Mouse (Mus musculus): ENCODE results near the gene Nup85. TPM values are rescaled to one million over a fixed set of nuclear protein-coding genes. Genes with fewer than 3 reads are reported as not detected.
"Not testable (repeated sequence)": the region's sequence is repeated elsewhere in the genome, so short reads cannot be mapped to it uniquely, and the experiment has no call there.

Nup85 gene
- polyA plus RNA-seq (2015; fragmentation: Nextera tagmentation; extraction: Ambion mirVana): 184 and 186 TPM in 2 replicates

GRCm38 (mm10) chr11:115564064-115564809 lies at the start of gene Nup85:
Nup85 (plus strand) TSS chr11:115564434.
- under 1% methylated on average over 42 of the region's 42 CpGs for WGBS
- H3K36me3 ChIP-seq: peaks cover 36% of the 10 kb centered on the region
- peak; percentile 91 for ATAC-seq (ENCODE audit: low FRiP score, low read depth)
- H3K4me2 ChIP-seq (replicated peaks): peak within 1 kb of the TSS; percentile 86
- peak within 1 kb of the TSS; percentile 78; the same call in 1 of the 2 replicates for H3K27ac ChIP-seq
- H3K27me3 ChIP-seq: no peaks in the 10 kb centered on the region
- H3K9me3 ChIP-seq: no peaks in the 10 kb centered on the region
- peak within 1 kb of the TSS; percentile 83 for H3K9ac ChIP-seq
- H3K4me3 ChIP-seq: peak within 1 kb of the TSS; percentile 87
- H3K4me1 ChIP-seq: peaks cover 14% of the 10 kb centered on the region

DNA sequence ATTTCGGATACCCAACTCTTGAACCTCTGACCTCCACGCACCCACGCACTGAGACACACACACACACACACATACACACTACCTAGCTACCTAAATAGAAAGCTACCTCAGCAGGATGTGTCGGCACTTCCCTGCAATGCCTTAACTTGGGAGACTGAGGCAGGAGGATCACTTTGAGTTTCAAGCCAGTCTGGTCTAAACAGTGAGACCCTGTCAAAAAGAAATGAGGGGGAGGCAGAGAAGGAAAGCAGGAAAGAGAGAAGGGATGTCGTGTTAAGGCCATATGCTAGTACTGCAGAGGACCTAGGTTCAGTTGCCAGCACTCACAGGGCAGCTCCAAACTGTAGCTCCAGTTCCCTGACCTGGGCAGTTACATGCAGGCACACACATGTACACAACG lies 49.2 kb upstream of the Nup85 start:
- no peak for ATAC-seq (ENCODE audit: low FRiP score, low read depth)
- Histone ChIP-seq H3K9me3 (no peaks in the 10 kb centered on the region), H3K4me3 (no peak overlapping the region), H3K27me3 (no peaks in the 10 kb centered on the region), H3K9ac (no peak overlapping the region), H3K4me2 (replicated peaks) (no peak overlapping the region), H3K4me1 (peaks cover 33% of the 10 kb centered on the region), H3K27ac (no peak overlapping the region), H3K36me3 (no peaks in the 10 kb centered on the region)
- WGBS: 75% methylated on average over 6 of the region's 6 CpGs

DNA sequence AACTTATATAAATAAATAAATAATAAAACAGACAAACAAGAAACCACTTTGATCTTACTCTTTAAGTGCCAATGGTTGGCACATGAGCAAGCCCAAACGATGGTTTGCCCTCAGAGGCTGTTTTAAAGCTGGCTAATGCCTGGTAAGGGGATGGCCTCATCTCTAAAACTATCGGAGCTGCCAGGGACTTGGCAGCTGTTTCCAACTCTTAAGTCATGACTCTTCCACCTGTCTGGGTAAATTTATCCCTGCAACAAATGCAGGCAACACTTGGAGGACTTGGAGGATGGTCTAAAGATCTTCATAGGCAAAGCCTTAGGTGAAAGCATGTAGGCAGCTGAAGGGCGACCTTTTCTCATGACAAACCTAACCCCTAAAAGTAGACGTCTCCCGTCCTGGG lies 47.3 kb upstream of the Nup85 start:
- peaks cover 14% of the 10 kb centered on the region for H3K4me1 ChIP-seq
- H3K9ac ChIP-seq: no peak overlapping the region
- no peak overlapping the region for H3K27ac ChIP-seq
- no peaks in the 10 kb centered on the region for H3K27me3 ChIP-seq
- WGBS: 74% methylated on average over 5 of the region's 5 CpGs
- H3K36me3 ChIP-seq: peaks cover 5% of the 10 kb centered on the region
- no peak overlapping the region for H3K4me3 ChIP-seq
- H3K4me2 ChIP-seq (replicated peaks): no peak overlapping the region
- ATAC-seq (ENCODE audit: low FRiP score, low read depth): no peak
- H3K9me3 ChIP-seq: no peaks in the 10 kb centered on the region

DNA sequence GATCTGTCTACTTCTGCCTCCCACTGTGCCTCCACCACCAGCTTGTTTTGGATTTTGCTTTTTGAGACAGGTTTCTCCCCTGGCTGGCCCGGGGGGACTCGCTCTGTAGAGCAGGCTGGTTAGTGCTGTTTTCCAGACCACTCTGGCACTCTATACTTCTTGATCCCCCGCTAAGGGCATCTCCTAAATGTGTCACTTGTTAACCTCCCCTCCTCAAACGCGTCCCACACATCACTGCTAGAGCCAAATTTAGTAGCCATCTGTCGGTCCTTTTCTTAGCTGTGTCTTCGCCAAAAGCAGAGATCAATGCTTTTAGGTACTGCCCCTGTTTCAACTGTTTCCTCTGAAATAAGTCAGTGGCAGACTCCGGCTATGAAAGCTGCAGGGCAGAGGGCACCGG lies 45.5 kb upstream of the Nup85 start:
- Histone ChIP-seq H3K4me3 (no peak overlapping the region), H3K4me2 (replicated peaks) (no peak overlapping the region), H3K36me3 (peaks cover 16% of the 10 kb centered on the region), H3K27ac (no peak overlapping the region), H3K9ac (no peak overlapping the region), H3K27me3 (no peaks in the 10 kb centered on the region), H3K9me3 (no peaks in the 10 kb centered on the region), H3K4me1 (no peaks in the 10 kb centered on the region)
- no peak for ATAC-seq (ENCODE audit: low FRiP score, low read depth)
- 53% methylated on average over 9 of the region's 9 CpGs for WGBS

DNA sequence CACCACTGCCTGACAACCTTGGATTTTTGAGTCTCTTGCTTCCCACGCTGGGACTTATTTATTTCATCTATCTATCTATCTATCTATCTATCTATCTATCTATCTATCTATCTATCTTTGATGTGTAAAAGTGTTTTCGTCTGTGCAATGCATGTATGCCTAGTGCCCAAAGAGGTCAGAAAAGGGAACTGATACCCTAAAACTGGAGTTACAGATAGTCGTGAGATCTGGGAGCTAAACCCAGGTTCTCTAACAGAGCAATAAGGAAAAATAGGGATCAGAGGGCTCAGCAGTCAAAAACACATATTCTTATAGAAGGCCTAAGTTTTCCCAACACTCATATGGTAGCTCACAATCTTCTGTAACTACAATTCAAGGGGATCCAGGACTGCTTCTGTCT lies 44.7 kb upstream of the Nup85 start:
- no peak overlapping the region for H3K4me3 ChIP-seq
- no peak overlapping the region for H3K9ac ChIP-seq
- peaks cover 25% of the 10 kb centered on the region for H3K36me3 ChIP-seq
- 86% methylated on average over 3 of the region's 3 CpGs for WGBS
- no peaks in the 10 kb centered on the region for H3K4me1 ChIP-seq
- no peaks in the 10 kb centered on the region for H3K27me3 ChIP-seq
- H3K27ac ChIP-seq: no peak overlapping the region
- H3K9me3 ChIP-seq: no peaks in the 10 kb centered on the region
- no peak for ATAC-seq (ENCODE audit: low FRiP score, low read depth)
- no peak overlapping the region for H3K4me2 ChIP-seq (replicated peaks)

DNA sequence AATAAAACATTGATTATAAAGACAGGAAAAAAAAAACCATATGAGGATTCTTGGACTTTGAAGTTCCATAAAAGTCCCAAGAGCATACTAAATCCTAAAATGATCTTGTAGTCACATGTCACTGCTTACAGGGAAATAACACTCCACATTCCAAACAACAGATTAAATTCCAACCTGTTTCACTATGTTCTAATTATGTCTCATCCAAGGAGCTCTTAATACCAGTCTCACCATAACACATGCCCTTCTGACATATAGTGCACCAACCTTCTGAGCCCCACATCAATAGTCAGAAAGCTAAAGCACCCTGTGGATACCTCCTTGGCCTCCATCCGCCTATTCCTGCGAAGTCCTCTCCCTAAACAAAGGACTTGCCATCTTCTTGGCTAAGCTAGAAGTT lies 44.0 kb upstream of the Nup85 start:
- WGBS: 74% methylated on average over 2 of the region's 2 CpGs
- H3K27ac ChIP-seq: no peak overlapping the region
- no peaks in the 10 kb centered on the region for H3K9me3 ChIP-seq
- H3K4me1 ChIP-seq: no peaks in the 10 kb centered on the region
- H3K36me3 ChIP-seq: peaks cover 31% of the 10 kb centered on the region
- no peak overlapping the region for H3K4me3 ChIP-seq
- ATAC-seq (ENCODE audit: low FRiP score, low read depth): no peak
- H3K9ac ChIP-seq: no peak overlapping the region
- H3K4me2 ChIP-seq (replicated peaks): no peak overlapping the region
- no peaks in the 10 kb centered on the region for H3K27me3 ChIP-seq

GRCm38 (mm10) chr11:115521080-115521479 lies 43.2 kb upstream of the Nup85 start:
- peaks cover 40% of the 10 kb centered on the region for H3K36me3 ChIP-seq
- no peak for ATAC-seq (ENCODE audit: low FRiP score, low read depth)
- H3K4me3 ChIP-seq: no peak overlapping the region
- H3K27ac ChIP-seq: no peak overlapping the region
- 77% methylated on average over 4 of the region's 4 CpGs for WGBS
- no peak overlapping the region for H3K9ac ChIP-seq
- no peaks in the 10 kb centered on the region for H3K9me3 ChIP-seq
- no peaks in the 10 kb centered on the region for H3K4me1 ChIP-seq
- no peaks in the 10 kb centered on the region for H3K27me3 ChIP-seq
- no peak overlapping the region for H3K4me2 ChIP-seq (replicated peaks)

DNA sequence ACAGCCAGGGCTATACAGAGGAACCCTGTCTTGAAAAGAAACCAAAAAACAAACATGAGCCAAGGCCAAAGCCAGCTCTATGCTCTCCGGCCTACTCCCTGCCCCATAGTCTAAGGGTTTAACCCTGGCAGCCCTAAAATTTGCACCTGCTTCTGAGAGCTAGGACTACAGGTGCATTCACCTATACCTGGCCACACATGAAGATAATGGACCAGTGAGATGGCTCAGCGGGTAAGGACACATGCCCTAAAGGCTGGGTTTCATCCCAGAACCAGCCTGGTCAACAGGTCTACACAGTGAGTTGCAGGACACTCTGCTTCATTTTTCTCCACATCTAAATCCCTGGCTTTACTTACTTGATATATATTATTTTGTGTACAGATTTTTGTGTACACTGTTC lies 42.0 kb upstream of the Nup85 start:
- H3K27me3 ChIP-seq: no peaks in the 10 kb centered on the region
- H3K4me1 ChIP-seq: no peaks in the 10 kb centered on the region
- no peak overlapping the region for H3K9ac ChIP-seq
- H3K36me3 ChIP-seq: peaks cover 52% of the 10 kb centered on the region
- H3K27ac ChIP-seq: no peak overlapping the region
- ATAC-seq (ENCODE audit: low FRiP score, low read depth): no peak
- WGBS: 94% methylated on average over 2 of the region's 2 CpGs
- no peak overlapping the region for H3K4me3 ChIP-seq
- H3K4me2 ChIP-seq (replicated peaks): no peak overlapping the region
- no peaks in the 10 kb centered on the region for H3K9me3 ChIP-seq

GRCm38 (mm10) chr11:115522703-115523102 lies 41.5 kb upstream of the Nup85 start:
- 77% methylated on average over 2 of the region's 2 CpGs for WGBS
- H3K4me1 ChIP-seq: no peaks in the 10 kb centered on the region
- H3K27me3 ChIP-seq: no peaks in the 10 kb centered on the region
- no peak overlapping the region for H3K4me2 ChIP-seq (replicated peaks)
- H3K9me3 ChIP-seq: no peaks in the 10 kb centered on the region
- peaks cover 56% of the 10 kb centered on the region for H3K36me3 ChIP-seq
- H3K27ac ChIP-seq: no peak overlapping the region
- H3K9ac ChIP-seq: no peak overlapping the region
- ATAC-seq (ENCODE audit: low FRiP score, low read depth): no peak
- H3K4me3 ChIP-seq: no peak overlapping the region

- H3K27ac ChIP-seq; H3K4me2 ChIP-seq (replicated peaks); ATAC-seq (ENCODE audit: low FRiP score, low read depth); H3K9ac ChIP-seq; H3K27me3 ChIP-seq; H3K4me1 ChIP-seq; H3K4me3 ChIP-seq; H3K9me3 ChIP-seq: not testable (repeated sequence)
- peaks cover 89% of the 10 kb centered on the region for H3K36me3 ChIP-seq
- 83% methylated on average over 3 of the region's 3 CpGs for WGBS
Measured at GRCm38 (mm10) chr11:115526446-115526845, 37.8 kb upstream of the Nup85 start.

DNA sequence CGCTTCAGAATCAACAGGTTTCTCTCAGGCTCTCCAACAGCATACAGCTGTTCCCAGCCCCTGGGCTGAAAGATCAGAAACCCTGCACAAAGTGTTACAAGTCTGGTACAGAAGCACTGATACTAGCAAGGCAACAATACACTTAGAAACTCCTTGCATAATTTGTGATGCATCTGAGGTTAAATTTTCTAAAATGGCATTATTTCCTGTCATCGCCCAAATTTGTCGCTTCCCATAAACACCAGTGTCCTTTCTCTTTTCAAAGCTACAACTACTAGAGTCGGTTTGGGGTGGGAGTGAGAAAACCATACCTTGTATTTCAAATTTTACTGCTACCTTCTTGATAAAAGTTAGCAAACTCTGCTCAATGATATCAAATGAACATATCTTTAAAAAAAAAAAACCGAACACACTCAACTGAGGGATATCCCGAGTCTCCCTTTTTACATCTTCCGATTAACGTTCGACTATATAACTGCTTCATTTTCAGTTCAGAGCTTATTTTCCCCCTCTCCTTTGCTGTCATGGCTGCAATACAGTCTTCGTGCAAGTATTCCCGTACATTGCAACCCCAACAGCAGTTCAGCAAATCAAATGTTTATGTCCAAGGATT lies 29.4 kb upstream of the Nup85 start:
- Histone ChIP-seq H3K4me1 (peaks cover 24% of the 10 kb centered on the region), H3K9me3 (no peaks in the 10 kb centered on the region), H3K4me3 (peak overlapping the region; percentile 84), H3K36me3 (peaks cover 42% of the 10 kb centered on the region), H3K9ac (peak overlapping the region; percentile 98), H3K27ac (peak overlapping the region; percentile 100), H3K4me2 (replicated peaks) (peak overlapping the region; percentile 82), H3K27me3 (no peaks in the 10 kb centered on the region)
- 6% methylated on average over 11 of the region's 11 CpGs for WGBS
- ATAC-seq (ENCODE audit: low FRiP score, low read depth): no peak

- Histone ChIP-seq H3K36me3 (peaks cover 36% of the 10 kb centered on the region), H3K27ac (peak overlapping the region; percentile 100), H3K27me3 (no peaks in the 10 kb centered on the region), H3K4me2 (replicated peaks) (peak overlapping the region; percentile 82), H3K4me3 (peak overlapping the region; percentile 84), H3K4me1 (peaks cover 24% of the 10 kb centered on the region), H3K9ac (peak overlapping the region; percentile 98), H3K9me3 (no peaks in the 10 kb centered on the region)
- WGBS: under 1% methylated on average over 65 of the region's 84 CpGs
- peak; percentile 75 for ATAC-seq (ENCODE audit: low FRiP score, low read depth)
Measured at GRCm38 (mm10) chr11:115535401-115536037, 28.7 kb upstream of the Nup85 start.
